ENCODE assay signal across 16 mouse cellular contexts in genomic region chr6:54855801-54856583, GRCm38 (mm10). TPM values are rescaled to one million over a fixed set of nuclear protein-coding genes. Genes with fewer than 3 reads are reported as not detected.
DNase-seq lines count a peak whose midpoint lies in the region; ATAC-seq and TF ChIP-seq lines count a peak whose summit lies in the region.
"Had no signal": no experiment of that assay in that cellular context is flagged by ENCODE, and none has a peak within 500 bp of the region (broad histone marks: within the 10 kb centered on the region; RNA-seq: fewer than 3 reads in every experiment).

No protein-coding gene starts in this region.

- no peaks in the 10 kb centered on the region for H3K27me3 ChIP-seq in midbrain, postnatal 0 days (ENCODE audit: insufficient read depth, low read length)
- H3K27me3 ChIP-seq in midbrain, embryonic 11.5 days (ENCODE audit: control insufficient read depth, insufficient read depth, low read length): no peaks in the 10 kb centered on the region
- H3K27me3 ChIP-seq: hindbrain, embryonic 13.5 days; midbrain, embryonic 12.5 days; neural tube, embryonic 12.5 days had no signal

- DNase-seq in adrenal gland, adult (ENCODE audit: inconsistent age in 2 of 2, low spot score in 1 of 2): peak; percentile 63 to 85
- DNase-seq in adrenal gland, adult 18-20 months (ENCODE audit: low spot score in 2 of 2): no peak
- DNase-seq in midbrain, postnatal 0 days (ENCODE audit: low spot score): peak; percentile 13
- DNase-seq in midbrain, embryonic 11.5 days (ENCODE audit: low spot score, missing footprints): no peak
- peak; percentile 77 to 81 for DNase-seq in kidney, adult 8-10 months
- peak; percentile 54 for DNase-seq in yolk sac, embryonic 10.5 days (ENCODE audit: low spot score)
- DNase-seq in heart, adult 9 months (ENCODE audit: low spot score in 2 of 2): no peak
- DNase-seq in heart, postnatal 14 days: no peak
- DNase-seq: layer of hippocampus, adult 9-11 months; left cerebral cortex, postnatal 4 days; thymus, postnatal 14 days had no signal

- no peak for ATAC-seq in midbrain, postnatal 0 days (ENCODE audit: low FRiP score)
- ATAC-seq in midbrain, embryonic 11.5 days (ENCODE audit: low FRiP score): no peak

- H3K36me3 ChIP-seq in midbrain, postnatal 0 days (ENCODE audit: insufficient read depth, low read length): no peaks in the 10 kb centered on the region
- no peaks in the 10 kb centered on the region for H3K36me3 ChIP-seq in midbrain, embryonic 11.5 days (ENCODE audit: control insufficient read depth, insufficient read depth, low read length)
- H3K36me3 ChIP-seq: heart, embryonic 10.5 days; hindbrain, embryonic 13.5 days; midbrain, embryonic 12.5 days; neural tube, embryonic 12.5 days had no signal

- no peak for TF ChIP-seq CTCF in midbrain, postnatal 0 days (IDR thresholded peaks at IDR 0.05)

- no peak overlapping the region for H3K4me2 ChIP-seq in midbrain, postnatal 0 days (ENCODE audit: low read depth, low read length, poor library complexity, severe bottlenecking)
- no peak overlapping the region for H3K4me2 ChIP-seq in midbrain, embryonic 11.5 days
- H3K4me2 ChIP-seq: hindbrain, embryonic 13.5 days; midbrain, embryonic 12.5 days; neural tube, embryonic 12.5 days had no signal

- no peak overlapping the region for H3K27ac ChIP-seq in midbrain, postnatal 0 days (ENCODE audit: low read depth, low read length)
- H3K27ac ChIP-seq in midbrain, embryonic 11.5 days (ENCODE audit: low read depth, low read length): no peak overlapping the region
- H3K27ac ChIP-seq: heart, embryonic 10.5 days; hindbrain, embryonic 13.5 days; midbrain, embryonic 12.5 days; neural tube, embryonic 12.5 days had no signal

- H3K9ac ChIP-seq in midbrain, postnatal 0 days (replicated peaks; ENCODE audit: low read length, poor library complexity, severe bottlenecking): no peak overlapping the region
- no peak overlapping the region for H3K9ac ChIP-seq in midbrain, embryonic 11.5 days (ENCODE audit: low read length)
- H3K9ac ChIP-seq: hindbrain, embryonic 13.5 days; midbrain, embryonic 12.5 days; neural tube, embryonic 12.5 days had no signal

- no peak overlapping the region for H3K4me3 ChIP-seq in midbrain, postnatal 0 days (ENCODE audit: low read depth, low read length)
- H3K4me3 ChIP-seq in midbrain, embryonic 11.5 days (ENCODE audit: low read depth, low read length): no peak overlapping the region
- H3K4me3 ChIP-seq: heart, embryonic 10.5 days; hindbrain, embryonic 13.5 days; midbrain, embryonic 12.5 days; neural tube, embryonic 12.5 days had no signal

- 57% methylated on average over 4 of the region's 4 CpGs for WGBS in midbrain, postnatal 0 days
- WGBS in midbrain, embryonic 11.5 days: 53% methylated on average over 4 of the region's 4 CpGs

- H3K9me3 ChIP-seq in midbrain, postnatal 0 days (ENCODE audit: low read length): no peaks in the 10 kb centered on the region
- no peaks in the 10 kb centered on the region for H3K9me3 ChIP-seq in midbrain, embryonic 11.5 days (ENCODE audit: control insufficient read depth, low read length)
- H3K9me3 ChIP-seq: G1E; heart, embryonic 10.5 days; hindbrain, embryonic 13.5 days; midbrain, embryonic 12.5 days; neural tube, embryonic 12.5 days had no signal

- intact Hi-C loops in heart, postnatal 14 days (cut with DNase I): no loop called here

- H3K4me1 ChIP-seq in midbrain, postnatal 0 days (ENCODE audit: insufficient read depth, low read length): 0 out of 2 replicates have a peak, but pooled peaks cover 4% of the 10 kb centered on the region
- peaks cover 11% of the 10 kb centered on the region for H3K4me1 ChIP-seq in midbrain, embryonic 11.5 days (ENCODE audit: control insufficient read depth, insufficient read depth, low read length)

RNA-seq across cellular contexts. Expression of gene Znrf2, which starts 39.3 kb away (rescaled TPM):
- 10 to 100 TPM; 39.3 to 51.6 TPM for total RNA-seq in adrenal gland, adult 18-20 months (2021)
- 32.8 and 49.4 TPM in 2 replicates for total RNA-seq in midbrain, postnatal 0 days (2014; rRNA removed)
- 5.7 and 6.5 TPM in 2 replicates for polyA plus RNA-seq in midbrain, postnatal 0 days (2015; fragmentation: Nextera tagmentation; extraction: Ambion mirVana)
- polyA plus RNA-seq in midbrain, embryonic 11.5 days (2014; fragmentation: Nextera tagmentation; extraction: Ambion mirVana): 2.9 and 3.5 TPM in 2 replicates
- total RNA-seq in heart, postnatal 14 days (2021): 10 to 100 TPM; 17.3 to 18.4 TPM

Comparison
In these comparisons a context has a peak if more than half of its experiments do, and no peak if none do; other contexts are left out.
1. DNase-seq: peak in adrenal gland, adult (2 of 2), midbrain, postnatal 0 days (single experiment), kidney, adult 8-10 months (2 of 2) and yolk sac, embryonic 10.5 days (single experiment); none in adrenal gland, adult 18-20 months (0 of 2), midbrain, embryonic 11.5 days (single experiment), heart, adult 9 months (0 of 2) and heart, postnatal 14 days (0 of 2).